Mouse (Mus musculus) ES-E14 (cell line): ENCODE measurements around the gene Plxna2. TPM values are rescaled to one million over a fixed set of nuclear protein-coding genes. Genes with fewer than 3 reads are reported as not detected.

Experiments
- DNase-seq: peaks from one replicate; pipeline ENCODE4 v3.0.0-alpha.2; 2013; ENCODE audit warnings: low read depth, low spot score
- H3K27ac ChIP-seq: 2 replicates; pipeline ENCODE4 v1.5.1; 2012; ENCODE audit warnings: low read depth, mild to moderate bottlenecking, low read length, moderate library complexity, mixed read lengths; ENCODE audit not compliant: poor library complexity, insufficient read depth, severe bottlenecking
- H3K36me3 ChIP-seq: 2 replicates; pipeline ENCODE4 v1.6.1; 2012; ENCODE audit warnings: mild to moderate bottlenecking, low read length, moderate library complexity, mixed read lengths; ENCODE audit not compliant: control insufficient read depth, poor library complexity, insufficient read depth, severe bottlenecking
- H3K4me1 ChIP-seq, 2 experiments: fragments of 150-350 bp in 1 of 2; sonication (generic) in 1 of 2; 2 replicates each; pipeline ENCODE4 v1.6.1; 2012; ENCODE audit warnings: low read length in 2 of 2, mild to moderate bottlenecking in 1 of 2, mixed read lengths in 1 of 2; ENCODE audit not compliant: control insufficient read depth in 2 of 2, insufficient read depth in 2 of 2, poor library complexity in 1 of 2
- H3K4me3 ChIP-seq, 2 experiments: fragments of 150-350 bp in 1 of 2; sonication (generic) in 1 of 2; 2 replicates each; pipeline ENCODE4 v1.5.1; 2012; ENCODE audit warnings: low read length in 2 of 2, low read depth in 1 of 2, mild to moderate bottlenecking in 1 of 2, mixed read lengths in 1 of 2; ENCODE audit not compliant: insufficient read depth in 1 of 2, poor library complexity in 1 of 2, severe bottlenecking in 1 of 2
- H3K9ac ChIP-seq: 2 replicates; pipeline ENCODE4 v1.6.1; 2012; ENCODE audit warnings: low read depth, mild to moderate bottlenecking, low read length, mixed read lengths; ENCODE audit not compliant: poor library complexity, insufficient read depth, severe bottlenecking
- H3K9me3 ChIP-seq: fragments of 150-350 bp; sonication (generic); 2 replicates; pipeline ENCODE4 v1.6.1; 2012; ENCODE audit warnings: low read depth, mild to moderate bottlenecking, low read length; ENCODE audit not compliant: control insufficient read depth, insufficient read depth
- CHD2 ChIP-seq: IDR thresholded peaks from 2 replicates; pipeline ENCODE4 v1.6.1; 2014; ENCODE audit warnings: mild to moderate bottlenecking, low read depth, low read length, inconsistent platforms
- HCFC1 ChIP-seq: IDR thresholded peaks from 2 replicates; pipeline ENCODE4 v1.6.1; 2012; ENCODE audit warnings: low read length, inconsistent platforms, borderline replicate concordance; ENCODE audit not compliant: insufficient read depth
- MAFK ChIP-seq: IDR thresholded peaks from 2 replicates; pipeline ENCODE4 v1.6.1; 2014; ENCODE audit warnings: mild to moderate bottlenecking, low read depth, low read length, inconsistent platforms; ENCODE audit not compliant: insufficient read depth
- ZC3H11A ChIP-seq: IDR thresholded peaks from 2 replicates; pipeline ENCODE4 v1.6.1; 2012; ENCODE audit warnings: low read depth, mild to moderate bottlenecking, inconsistent platforms, low read length, borderline replicate concordance
- ZNF384 ChIP-seq: IDR thresholded peaks from 2 replicates; pipeline ENCODE4 v1.6.1; 2012; ENCODE audit warnings: low read depth, low read length, inconsistent platforms
- in situ Hi-C, 2 experiments: fragments of 600-800 bp; cut with MboI; formaldehyde crosslinking; loops; one replicate each; pipeline ENCODE4 v1.15.1; 2025; ENCODE audit warnings: low sequenced_read_pairs in 2 of 2, inconsistent platforms in 1 of 2; ENCODE audit not compliant: unreplicated experiment in 2 of 2
- total RNA-seq: library from RNA; depleted of rRNA; stranded (reverse); fragments of 300-350 nt; gene quantifications from 2 replicates; pipeline ENCODE4 v1.2.3, GENCODE M21; 2012

Gene Plxna2
- total RNA-seq, 1 experiment: 3.9 TPM

DNA sequence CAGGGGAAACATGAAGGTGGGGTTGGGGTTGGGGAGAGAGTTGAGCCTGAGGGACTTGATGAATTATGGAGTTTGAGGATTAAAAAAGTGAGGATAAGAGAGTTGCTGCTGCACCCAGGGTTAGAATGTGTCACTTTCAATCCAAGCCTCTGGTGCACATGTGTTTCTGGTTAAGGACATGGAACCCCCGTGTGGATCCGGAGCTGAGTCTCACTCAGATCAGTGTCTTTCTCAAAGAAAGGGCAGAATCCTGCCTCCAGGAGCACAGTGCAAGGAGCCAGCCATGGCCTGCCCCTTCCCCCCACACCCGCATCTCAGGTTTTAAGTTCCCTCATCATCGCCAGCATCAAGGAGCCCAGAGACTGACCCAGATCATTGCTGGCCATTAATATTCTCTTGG is 102.4 kb downstream of the Plxna2 start:
- Histone ChIP-seq H3K9ac (no peak overlapping the region), H3K4me3 (no peak overlapping the region), H3K9me3 (no peaks in the 10 kb centered on the region), H3K27ac (no peak overlapping the region), H3K36me3 (no peaks in the 10 kb centered on the region), H3K4me1 (no peaks in the 10 kb centered on the region)
- no peak for DNase-seq
- no peak for TF ChIP-seq MAFK
- no peak for TF ChIP-seq ZNF384
- no peak for TF ChIP-seq HCFC1
- no peak for TF ChIP-seq CHD2
- TF ChIP-seq ZC3H11A: no peak
- in situ Hi-C loops: no loop called here

DNA sequence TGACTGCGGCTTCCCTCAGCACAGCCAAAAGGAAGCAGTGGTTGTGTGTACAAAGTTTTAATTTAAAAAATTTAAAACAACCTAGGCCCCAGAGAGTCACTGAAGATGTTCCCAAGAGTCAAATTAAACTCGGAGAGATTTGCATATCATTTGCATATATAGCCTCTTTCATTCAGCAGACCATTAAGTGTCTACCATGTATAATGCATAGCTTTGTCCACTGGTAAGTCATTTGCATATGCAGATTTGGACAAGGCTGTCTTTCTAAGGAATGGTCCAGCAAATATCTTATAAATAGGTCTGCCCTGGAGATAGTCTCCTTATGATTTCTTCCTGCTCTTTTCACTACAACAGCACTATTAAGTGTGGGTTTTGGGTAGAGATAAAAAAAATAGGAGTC is 103.2 kb downstream of the Plxna2 start:
- Histone ChIP-seq H3K36me3 (no peaks in the 10 kb centered on the region), H3K9me3 (no peaks in the 10 kb centered on the region), H3K4me1 (no peaks in the 10 kb centered on the region), H3K4me3 (no peak overlapping the region), H3K9ac (no peak overlapping the region), H3K27ac (no peak overlapping the region)
- no peak for TF ChIP-seq ZNF384
- TF ChIP-seq HCFC1: no peak
- TF ChIP-seq ZC3H11A: no peak
- TF ChIP-seq MAFK: no peak
- DNase-seq: no peak
- in situ Hi-C loops: no loop called here

DNA sequence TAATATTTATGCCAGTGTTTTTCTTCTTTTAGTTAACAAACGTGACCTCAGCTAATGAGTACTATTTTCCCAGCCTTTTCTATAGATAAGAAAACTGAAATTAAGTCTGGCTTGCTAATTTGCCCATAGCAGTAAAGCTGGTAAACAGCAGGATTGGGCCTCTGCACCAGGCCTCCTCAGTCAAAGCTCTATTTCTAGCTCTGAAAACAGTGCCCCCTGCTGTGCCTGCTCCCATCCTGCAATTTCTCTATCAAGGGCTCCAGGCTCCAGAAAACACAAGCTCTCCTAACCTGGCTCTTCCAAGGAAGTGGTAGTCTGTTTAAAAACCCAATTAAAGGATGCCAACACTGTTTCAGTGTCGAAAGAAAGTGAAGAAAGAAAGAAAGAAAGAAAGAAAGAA is 104.3 kb downstream of the Plxna2 start:
- no peak overlapping the region for H3K9ac ChIP-seq
- TF ChIP-seq HCFC1: no peak
- TF ChIP-seq ZC3H11A: no peak
- TF ChIP-seq ZNF384: no peak
- TF ChIP-seq CHD2: no peak
- TF ChIP-seq MAFK: no peak
- no peaks in the 10 kb centered on the region for H3K9me3 ChIP-seq
- H3K36me3 ChIP-seq: no peaks in the 10 kb centered on the region
- no peak overlapping the region for H3K27ac ChIP-seq
- no peak overlapping the region for H3K4me3 ChIP-seq
- in situ Hi-C loops: no loop called here
- no peaks in the 10 kb centered on the region for H3K4me1 ChIP-seq
- peak; percentile 19 for DNase-seq

DNA sequence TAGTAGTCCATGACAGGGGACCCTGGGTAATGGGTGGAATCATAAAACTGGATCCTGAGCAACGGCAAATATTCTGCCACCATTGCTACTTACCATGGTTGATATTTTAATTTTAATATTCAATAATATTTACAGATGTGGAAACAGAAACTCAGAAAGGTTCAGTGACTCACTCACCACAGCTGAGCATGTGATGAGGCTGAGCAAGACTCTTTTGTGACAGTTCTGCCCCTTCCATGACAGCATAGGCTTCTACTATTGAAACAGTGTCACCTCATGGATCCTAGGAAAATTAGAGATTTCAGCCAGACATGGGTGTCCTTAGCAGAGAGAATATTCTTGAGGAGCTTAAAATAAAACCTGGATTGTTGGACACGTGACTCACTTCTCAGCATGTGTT is 116.8 kb downstream of the Plxna2 start:
- H3K36me3 ChIP-seq: no peaks in the 10 kb centered on the region
- no peak for DNase-seq
- H3K9me3 ChIP-seq: no peaks in the 10 kb centered on the region
- H3K4me1 ChIP-seq: peaks cover 0 to 1% of the 10 kb centered on the region in 2 experiments; a peak in 1 of 4 replicates
- in situ Hi-C loops: no loop called here
- TF ChIP-seq ZC3H11A: no peak
- TF ChIP-seq MAFK: no peak
- TF ChIP-seq ZNF384: no peak
- TF ChIP-seq HCFC1: no peak
- no peak overlapping the region for H3K27ac ChIP-seq
- H3K9ac ChIP-seq: no peak overlapping the region
- no peak overlapping the region for H3K4me3 ChIP-seq

DNA sequence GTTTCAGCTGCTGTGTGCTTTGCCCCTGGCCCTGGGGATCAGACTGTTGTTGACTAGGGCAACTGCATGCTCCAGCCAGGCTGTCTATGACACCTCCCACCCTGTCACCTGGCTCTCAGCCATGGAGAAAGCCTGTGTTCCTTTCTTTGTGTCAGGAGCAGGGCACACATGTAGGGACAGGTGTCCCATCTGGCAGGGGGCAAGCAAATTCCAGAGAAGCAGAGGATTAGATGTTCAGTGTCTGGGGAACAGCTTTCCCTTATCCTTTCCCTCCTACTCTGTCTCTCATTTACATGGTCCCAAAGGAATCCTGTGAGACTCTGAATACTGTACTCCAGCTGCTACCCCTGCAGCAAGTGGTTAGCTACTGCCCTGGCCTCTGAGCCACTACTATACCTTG is 121.9 kb downstream of the Plxna2 start:
- Histone ChIP-seq H3K36me3 (no peaks in the 10 kb centered on the region), H3K4me3 (no peak overlapping the region), H3K4me1 (peaks cover 0 to 2% of the 10 kb centered on the region in 2 experiments; a peak in 1 of 4 replicates), H3K9me3 (no peaks in the 10 kb centered on the region), H3K9ac (no peak overlapping the region), H3K27ac (no peak overlapping the region)
- in situ Hi-C loops: no loop called here
- no peak for TF ChIP-seq MAFK
- no peak for TF ChIP-seq ZC3H11A
- TF ChIP-seq ZNF384: no peak
- no peak for TF ChIP-seq CHD2
- no peak for TF ChIP-seq HCFC1
- no peak for DNase-seq
